ENCODE assay signal across 14 mouse cellular contexts in genomic region chr16:44780751-44781150, GRCm38 (mm10). TPM values are rescaled to one million over a fixed set of nuclear protein-coding genes. Genes with fewer than 3 reads are reported as not detected.
"Had no signal": no experiment of that assay in that cellular context is flagged by ENCODE, and none has a peak within 500 bp of the region (broad histone marks: within the 10 kb centered on the region; RNA-seq: fewer than 3 reads in every experiment).

No protein-coding gene starts in this region.

- H3K27ac ChIP-seq: limb, embryonic 13.5 days; midbrain, embryonic 13.5 days had no signal

- H3K9me3 ChIP-seq: limb, embryonic 13.5 days; midbrain, embryonic 13.5 days had no signal

- H3K4me3 ChIP-seq: limb, embryonic 13.5 days; midbrain, embryonic 13.5 days had no signal

- H3K27me3 ChIP-seq: limb, embryonic 13.5 days; midbrain, embryonic 13.5 days had no signal

- DNase-seq: kidney, adult 9 months; kidney, postnatal 10 days; lung, adult 2 months; lung, postnatal 36 days; right cerebral cortex, postnatal 25 days; thymus, postnatal 36 days had no signal

- H3K36me3 ChIP-seq: limb, embryonic 13.5 days; midbrain, embryonic 13.5 days had no signal

- H3K4me1 ChIP-seq: limb, embryonic 13.5 days; midbrain, embryonic 13.5 days had no signal

- H3K9ac ChIP-seq: limb, embryonic 13.5 days; midbrain, embryonic 13.5 days had no signal

- H3K4me2 ChIP-seq: limb, embryonic 13.5 days; liver, embryonic 11.5 days; midbrain, embryonic 13.5 days had no signal

- ATAC-seq: lung, postnatal 0 days; midbrain, embryonic 13.5 days had no signal

RNA-seq across cellular contexts. Expression of gene Cd200r1, which starts 15.2 kb away (rescaled TPM):
- total RNA-seq: midbrain, postnatal 0 days had no signal

RNA-seq across cellular contexts. Expression of gene Cd200r4, which starts 30.8 kb away (rescaled TPM):
- total RNA-seq: layer of hippocampus, adult 18-20 months; layer of hippocampus, postnatal 10 days; midbrain, postnatal 0 days had no signal
- polyA plus RNA-seq: midbrain, embryonic 13.5 days; neural tube, embryonic 14.5 days had no signal
